Comparison of ENCODE assay signal across 11 mouse cellular contexts in the genomic region with DNA sequence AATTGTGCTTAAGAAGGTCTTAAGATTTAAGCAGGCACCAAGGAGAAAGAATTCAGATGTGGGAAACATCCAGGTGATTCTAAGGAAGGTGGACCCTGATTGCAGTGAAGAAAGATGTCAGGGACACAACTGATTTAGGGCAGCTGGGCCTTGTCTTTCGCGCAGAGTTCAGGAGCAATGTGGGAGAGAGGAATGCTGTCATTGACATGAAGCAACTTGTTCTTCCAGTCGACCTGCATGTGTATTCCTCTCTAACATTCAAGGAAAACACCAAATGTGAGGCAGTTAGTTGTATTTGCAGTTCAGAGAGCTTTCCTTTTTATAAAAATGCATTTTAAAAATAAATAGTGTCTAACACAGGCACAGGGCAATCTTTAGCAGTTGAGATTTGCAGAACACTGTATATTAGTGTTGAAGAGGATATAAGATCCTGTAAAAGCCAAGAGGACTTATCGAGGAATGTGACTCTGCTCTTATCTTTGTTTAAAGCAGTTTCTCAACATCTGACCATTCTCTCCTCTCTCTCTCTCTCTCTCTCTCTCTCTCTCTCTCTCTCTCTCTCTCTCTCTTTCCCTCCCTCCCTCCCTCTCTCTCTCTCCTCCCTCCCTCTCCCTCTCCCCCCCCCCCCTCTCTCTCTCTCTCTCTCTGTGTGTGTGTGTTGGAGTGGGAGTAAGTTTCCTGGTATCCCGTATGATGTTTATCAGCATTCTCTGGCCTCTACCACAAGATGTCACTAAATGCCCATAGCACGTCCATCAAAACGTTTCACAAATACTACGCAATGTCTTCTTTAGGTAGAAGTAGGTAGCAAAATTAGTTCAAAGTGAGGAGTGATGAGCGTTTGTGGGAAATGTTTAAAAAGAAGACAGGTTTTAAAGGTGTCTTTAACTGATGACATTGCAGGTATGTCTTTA. TPM values are rescaled to one million over a fixed set of nuclear protein-coding genes. Genes with fewer than 3 reads are reported as not detected.
DNase-seq lines count a peak whose midpoint lies in the region; ATAC-seq lines count a peak whose summit lies in the region.
"Had no signal": no experiment of that assay in that cellular context is flagged by ENCODE, and none has a peak within 500 bp of the region (broad histone marks: within the 10 kb centered on the region; RNA-seq: fewer than 3 reads in every experiment).

No protein-coding gene starts in this region.

- H3K9me3 ChIP-seq in midbrain, embryonic 11.5 days (ENCODE audit: control insufficient read depth, low read length): no peaks in the 10 kb centered on the region
- no peaks in the 10 kb centered on the region for H3K9me3 ChIP-seq in midbrain, embryonic 10.5 days (replicated peaks)
- no peaks in the 10 kb centered on the region for H3K9me3 ChIP-seq in stomach, embryonic 14.5 days (ENCODE audit: control insufficient read depth, low read depth, low read length)
- H3K9me3 ChIP-seq: heart, embryonic 15.5 days; limb, embryonic 13.5 days had no signal

- H3K4me1 ChIP-seq in midbrain, embryonic 11.5 days (ENCODE audit: control insufficient read depth, insufficient read depth, low read length): no peaks in the 10 kb centered on the region
- no peaks in the 10 kb centered on the region for H3K4me1 ChIP-seq in midbrain, embryonic 10.5 days
- no peaks in the 10 kb centered on the region; the same call in 1 of the 2 replicates for H3K4me1 ChIP-seq in stomach, embryonic 14.5 days (ENCODE audit: control insufficient read depth, insufficient read depth, low read length)
- H3K4me1 ChIP-seq: limb, embryonic 13.5 days had no signal

- H3K27ac ChIP-seq in midbrain, embryonic 11.5 days (ENCODE audit: low read depth, low read length): no peak overlapping the region
- no peak overlapping the region for H3K27ac ChIP-seq in midbrain, embryonic 10.5 days (replicated peaks)
- H3K27ac ChIP-seq in stomach, embryonic 14.5 days (ENCODE audit: low read length): 0 out of 2 replicates have a peak overlapping the region, but pooled peaks have one; percentile 39
- H3K27ac ChIP-seq: heart, embryonic 15.5 days; limb, embryonic 13.5 days had no signal

- no peak for DNase-seq in frontal cortex, postnatal 14 days (ENCODE audit: low spot score in 2 of 2)
- DNase-seq in midbrain, embryonic 11.5 days (ENCODE audit: low spot score, missing footprints): no peak
- no peak for DNase-seq in midbrain, embryonic 10.5 days (ENCODE audit: low spot score)
- DNase-seq in forelimb bud, embryonic 11.5 days (ENCODE audit: low read depth, low spot score): peak; percentile 27
- DNase-seq in thymus, postnatal 25 days: no peak
- no peak for DNase-seq in urinary bladder, postnatal 4 days (ENCODE audit: low spot score in 2 of 2)
- DNase-seq: cerebellum, postnatal 25 days had no signal

- no peak overlapping the region for H3K4me2 ChIP-seq in midbrain, embryonic 11.5 days
- no peak overlapping the region for H3K4me2 ChIP-seq in stomach, embryonic 14.5 days (replicated peaks; ENCODE audit: low read depth, low read length)
- H3K4me2 ChIP-seq: heart, embryonic 15.5 days; limb, embryonic 13.5 days had no signal

- 0 out of 2 replicates have a peak, but pooled peaks have one; percentile 44 for ATAC-seq in frontal cortex, adult (ENCODE audit: low TSS enrichment)
- 0 out of 2 replicates have a peak, but pooled peaks have one; percentile 38 for ATAC-seq in midbrain, embryonic 11.5 days (ENCODE audit: low FRiP score)
- no peak for ATAC-seq in stomach, embryonic 14.5 days (ENCODE audit: insufficient number of reproducible peaks, insufficient read depth, low FRiP score, low read depth)

- H3K4me3 ChIP-seq in midbrain, embryonic 11.5 days (ENCODE audit: low read depth, low read length): no peak overlapping the region
- no peak overlapping the region for H3K4me3 ChIP-seq in midbrain, embryonic 10.5 days
- H3K4me3 ChIP-seq in stomach, embryonic 14.5 days (ENCODE audit: low read depth, low read length): no peak overlapping the region
- H3K4me3 ChIP-seq: heart, embryonic 15.5 days; limb, embryonic 13.5 days had no signal

- H3K9ac ChIP-seq in midbrain, embryonic 11.5 days (ENCODE audit: low read length): no peak overlapping the region
- H3K9ac ChIP-seq in stomach, embryonic 14.5 days (replicated peaks; ENCODE audit: low read depth, low read length): no peak overlapping the region
- H3K9ac ChIP-seq: heart, embryonic 15.5 days; limb, embryonic 13.5 days had no signal

- WGBS in midbrain, embryonic 11.5 days: 49% methylated on average over 9 of the region's 9 CpGs
- 52% methylated on average over 9 of the region's 9 CpGs for WGBS in midbrain, embryonic 10.5 days
- WGBS in stomach, embryonic 14.5 days: 21% methylated on average over 9 of the region's 9 CpGs

- H3K27me3 ChIP-seq in midbrain, embryonic 11.5 days (ENCODE audit: control insufficient read depth, insufficient read depth, low read length): no peaks in the 10 kb centered on the region
- no peaks in the 10 kb centered on the region for H3K27me3 ChIP-seq in midbrain, embryonic 10.5 days (ENCODE audit: low read depth, poor library complexity, severe bottlenecking)
- no peaks in the 10 kb centered on the region for H3K27me3 ChIP-seq in stomach, embryonic 14.5 days (ENCODE audit: control insufficient read depth, insufficient read depth, low read length)
- H3K27me3 ChIP-seq: heart, embryonic 15.5 days; limb, embryonic 13.5 days had no signal

- no peaks in the 10 kb centered on the region for H3K36me3 ChIP-seq in midbrain, embryonic 11.5 days (ENCODE audit: control insufficient read depth, insufficient read depth, low read length)
- H3K36me3 ChIP-seq in midbrain, embryonic 10.5 days: no peaks in the 10 kb centered on the region
- no peaks in the 10 kb centered on the region for H3K36me3 ChIP-seq in stomach, embryonic 14.5 days (ENCODE audit: control insufficient read depth, insufficient read depth, low read length)
- H3K36me3 ChIP-seq: heart, embryonic 15.5 days; limb, embryonic 13.5 days had no signal

RNA-seq across cellular contexts. Expression of a gene that starts 12.8 kb away (rescaled TPM):
- 0.25 and 0.27 TPM in 2 replicates for polyA plus RNA-seq in midbrain, embryonic 11.5 days (2014; fragmentation: Nextera tagmentation; extraction: Ambion mirVana)
- 0.24 TPM in 1 of 2 replicates, not detected in the other for polyA plus RNA-seq in midbrain, embryonic 10.5 days (2016; fragmentation: Nextera tagmentation; extraction: Ambion mirVana)
- polyA plus RNA-seq in stomach, embryonic 14.5 days (2014; fragmentation: Nextera tagmentation; extraction: Ambion mirVana): 3.0 and 5.3 TPM in 2 replicates

RNA-seq across cellular contexts. Expression of a gene that starts 20.7 kb away (rescaled TPM):
- not detected in 2 replicates for polyA plus RNA-seq in midbrain, embryonic 11.5 days (2014; fragmentation: Nextera tagmentation; extraction: Ambion mirVana)
- 0.06 and 0.07 TPM in 2 replicates for polyA plus RNA-seq in midbrain, embryonic 10.5 days (2016; fragmentation: Nextera tagmentation; extraction: Ambion mirVana)
- polyA plus RNA-seq in stomach, embryonic 14.5 days (2014; fragmentation: Nextera tagmentation; extraction: Ambion mirVana): 5.2 and 5.7 TPM in 2 replicates
- polyA plus RNA-seq: limb, embryonic 13.5 days had no signal
